8 mouse cellular contexts compared by ENCODE assay signal in genomic region chr14:118705808-118706731, GRCm38 (mm10). TPM values are rescaled to one million over a fixed set of nuclear protein-coding genes. Genes with fewer than 3 reads are reported as not detected.
DNase-seq lines count a peak whose midpoint lies in the region; ATAC-seq and TF ChIP-seq lines count a peak whose summit lies in the region.

Gene Abcc4, minus strand, starts transcription at chr14:118706219.

- no peaks in the 10 kb centered on the region for H3K9me3 ChIP-seq in hindbrain, embryonic 13.5 days

- peak; percentile 78 for ATAC-seq in Patski
- peak; percentile 76 for ATAC-seq in hindbrain, embryonic 13.5 days (ENCODE audit: low FRiP score)

- H3K27me3 ChIP-seq in Patski = no peaks in the 10 kb centered on the region
- peaks cover 44% of the 10 kb centered on the region for H3K27me3 ChIP-seq in hindbrain, embryonic 13.5 days

- WGBS in hindbrain, embryonic 13.5 days = under 1% methylated on average over 106 of the region's 106 CpGs

- in situ Hi-C loops in Patski (cut with MboI; ENCODE audit: low pct_unique_long_range_greater_than_20kb) = no loop called here

- POLR2A ChIA-PET in Patski (lab: Charles Lee) = interaction anchor here (0.7 kb wide), 1 partner anchor 61 kb away, joined by 5 read pairs; no protein-coding TSS in a partner anchor

- no peaks in the 10 kb centered on the region for H3K36me3 ChIP-seq in hindbrain, embryonic 13.5 days

- no peak for TF ChIP-seq CTCF in Patski (IDR thresholded peaks at IDR 0.05)

- DNase-seq in Patski (ENCODE audit: low read depth, low spot score) = no peak
- DNase-seq in cerebellum, postnatal 10 days = peak; percentile 60 to 65
- DNase-seq in frontal cortex, postnatal 36 days (ENCODE audit: low spot score in 2 of 2) = peak; percentile 66 to 68
- peak; percentile 30 for DNase-seq in left cerebral cortex, adult 11 months (ENCODE audit: low spot score)
- peak; percentile 86 for DNase-seq in lung, postnatal 36 days
- DNase-seq in retina, postnatal 1 day = peak; percentile 79
- DNase-seq in urinary bladder, adult 18-20 months (ENCODE audit: low spot score in 2 of 2) = peak; percentile 76 to 87

- peak within 1 kb of the TSS; percentile 78 for H3K9ac ChIP-seq in hindbrain, embryonic 13.5 days

- H3K4me1 ChIP-seq in hindbrain, embryonic 13.5 days (replicated peaks) = peaks cover 20% of the 10 kb centered on the region

- H3K4me3 ChIP-seq in hindbrain, embryonic 13.5 days = peak within 1 kb of the TSS; percentile 69

- H3K27ac ChIP-seq in hindbrain, embryonic 13.5 days = 0 out of 2 replicates have a peak within 1 kb of the TSS, but pooled peaks have one; percentile 2

- peak within 1 kb of the TSS; percentile 93 for H3K4me2 ChIP-seq in hindbrain, embryonic 13.5 days

- CTCF ChIA-PET in Patski (lab: Charles Lee) = interaction anchor here (1.1 to 1.3 kb wide), 2 partner anchors 11 to 62 kb away, joined by 3 to 4 read pairs; no protein-coding TSS in a partner anchor

RNA-seq across cellular contexts. Expression of gene Abcc4, which starts in this region (rescaled TPM):
- 52.8 TPM for polyA plus RNA-seq in Patski (2021)
- 1.9 and 2.0 TPM in 2 replicates for polyA plus RNA-seq in hindbrain, embryonic 13.5 days (2015; fragmentation: Nextera tagmentation; extraction: Ambion mirVana)

Comparison
In these comparisons a context has a peak if more than half of its experiments do, and no peak if none do; other contexts are left out.
1. RNA of gene Abcc4 (polyA plus RNA-seq): 52.8 TPM in Patski (single experiment); 1.9 to 2.0 TPM in hindbrain, embryonic 13.5 days; every median in the first group is over 10 times any median in the second.